Mouse (Mus musculus) fat pad, adult 2 months (tissue): Measurements from ENCODE around the gene Ctnnb1.

Experiments
- DNase-seq: peaks from one replicate; pipeline ENCODE4 v3.0.0-alpha.2; 2011; ENCODE audit warnings: low read depth, low spot score; ENCODE audit errors: extremely low read depth

The Ctnnb1 gene

GRCm38 (mm10) chr9:120994223-120995155 is 65.5 kb downstream of the Ctnnb1 start:
- DNase-seq: no peak

GRCm38 (mm10) chr9:120998696-120999095 is 69.7 kb downstream of the Ctnnb1 start:
- DNase-seq: no peak

DNA sequence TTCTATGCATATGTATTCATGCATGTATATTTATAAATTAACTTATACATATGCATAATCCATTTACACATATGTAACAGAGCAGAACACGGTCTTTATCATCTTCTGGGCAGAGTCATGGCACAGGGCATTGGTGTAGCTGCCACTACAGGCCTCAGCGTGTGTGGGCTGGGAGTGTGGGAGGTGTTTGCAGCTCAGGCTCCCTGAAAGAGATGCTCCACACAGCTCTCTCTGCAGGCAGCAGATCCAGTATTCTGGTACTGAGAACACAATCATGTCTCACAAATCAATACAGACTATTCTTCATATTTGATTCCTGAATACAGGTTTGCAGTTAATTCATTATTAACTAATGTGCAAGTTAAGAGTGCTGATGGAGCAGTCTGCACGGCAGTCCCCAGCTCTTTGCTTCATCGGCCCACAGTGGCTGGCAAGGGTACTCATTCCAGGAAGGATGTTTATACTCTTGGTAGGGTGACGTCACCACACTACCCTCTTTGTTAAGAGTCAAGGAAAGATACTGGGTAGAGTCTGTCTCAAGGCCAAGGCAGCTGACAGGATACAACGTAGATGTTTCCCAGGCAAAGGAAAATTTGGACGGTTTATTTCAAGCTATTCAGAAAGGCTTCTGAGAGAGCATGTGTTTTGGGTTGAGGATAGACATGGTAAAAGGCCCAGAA is 71.8 kb downstream of the Ctnnb1 start:
- DNase-seq: no peak

DNA sequence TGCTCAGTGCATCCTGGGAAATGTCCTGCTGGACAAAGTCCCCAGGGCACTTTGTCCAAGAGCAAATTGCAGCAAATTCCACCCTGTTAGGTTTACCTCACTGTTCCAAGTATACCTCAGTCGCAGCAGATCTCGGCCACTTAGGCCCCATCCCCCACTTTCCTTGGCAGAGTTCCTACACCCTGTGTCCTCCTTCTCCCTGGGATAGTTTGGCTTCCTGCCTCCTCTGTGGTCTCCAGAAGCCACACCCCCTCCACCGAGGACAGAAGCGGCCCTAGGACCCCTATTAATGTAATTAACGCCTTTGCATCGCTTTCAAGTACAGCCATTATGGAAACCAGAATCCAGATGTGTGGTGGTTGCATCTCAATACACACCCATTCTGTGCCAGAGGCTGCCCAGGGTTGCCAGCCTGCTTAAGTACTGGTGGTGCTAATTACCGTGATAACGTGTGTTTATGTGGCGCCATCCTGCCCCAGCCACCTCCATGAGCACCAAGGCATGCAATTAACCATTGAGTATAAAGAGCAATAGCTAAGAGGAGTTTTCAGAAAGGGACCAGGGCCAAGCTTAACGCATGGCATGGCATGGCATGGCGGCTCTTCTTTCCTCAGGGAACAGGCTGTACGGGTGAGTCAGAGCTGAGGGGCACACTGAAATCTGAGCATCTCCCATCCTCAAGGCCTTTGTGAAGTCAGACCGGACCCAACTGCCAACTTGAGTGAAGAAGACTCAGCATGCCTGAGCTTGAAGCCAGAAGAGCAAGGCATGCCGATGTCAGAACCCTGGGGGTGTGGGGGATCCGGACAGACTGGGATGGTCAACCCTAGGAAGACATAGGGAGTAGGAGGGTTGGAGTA is 72.9 kb downstream of the Ctnnb1 start:
- no peak for DNase-seq

- DNase-seq: no peak
Observed at GRCm38 (mm10) chr9:121005961-121006360, 76.9 kb downstream of the Ctnnb1 start.
